Mouse (Mus musculus) ovary, adult 10 weeks (tissue): ENCODE data around the gene Slc25a36. TPM values are rescaled to one million over a fixed set of nuclear protein-coding genes. Genes with fewer than 3 reads are reported as not detected.

Experiments
- polyA plus RNA-seq: library from polyadenylated mRNA; stranded (reverse); fragments of 350-450 nt; fragmentation: Illumina TruSeq; extraction: RNeasy Lipid Tissue Mini Kit (QIAGEN cat#74804); gene quantifications from one replicate; pipeline ENCODE4 v1.2.3, GENCODE M21; 2014

Gene Slc25a36
- 251 TPM for polyA plus RNA-seq

GRCm38 (mm10) chr9:97110571-97111390 lies at the start of gene Slc25a36:
Gene Slc25a36 (minus strand): TSS chr9:97111157.

Other genes starting within 250 kb of the Slc25a36 start
- 8.0 TPM for gene Pxylp1, start 218.5 kb downstream of the Slc25a36 start, polyA plus RNA-seq
- 6.6 TPM for gene Spsb4, start 92.3 kb downstream of the Slc25a36 start, polyA plus RNA-seq